In genomic region chr5:133264976-133265375, GRCm38 (mm10) we compare ENCODE assay signal across 14 mouse cellular contexts.
A peak's percentile ranks its signal among the peaks of the same experiment; 100 is the strongest.
DNase-seq lines count a peak whose midpoint lies in the region; ATAC-seq and TF ChIP-seq lines count a peak whose summit lies in the region.
"Had no signal": no experiment of that assay in that cellular context is flagged by ENCODE, and none has a peak within 500 bp of the region (broad histone marks: within the 10 kb centered on the region; RNA-seq: fewer than 3 reads in every experiment).

No protein-coding gene starts in this region.

- no peak overlapping the region for H3K4me2 ChIP-seq in forebrain, embryonic 15.5 days (replicated peaks)
- H3K4me2 ChIP-seq in forebrain, embryonic 13.5 days: no peak overlapping the region
- no peak overlapping the region for H3K4me2 ChIP-seq in midbrain, embryonic 14.5 days (ENCODE audit: low read length)
- H3K4me2 ChIP-seq in midbrain, embryonic 16.5 days (ENCODE audit: low read length): no peak overlapping the region
- H3K4me2 ChIP-seq in stomach, postnatal 0 days (replicated peaks; ENCODE audit: low read depth): no peak overlapping the region
- H3K4me2 ChIP-seq: heart, embryonic 11.5 days; kidney, embryonic 15.5 days; limb, embryonic 12.5 days; liver, embryonic 15.5 days had no signal

- peak; percentile 20 for DNase-seq in midbrain, embryonic 14.5 days
- DNase-seq in cerebellum, postnatal 14 days: peak; percentile 33 to 51
- no peak for DNase-seq in stomach, postnatal 0 days (ENCODE audit: low spot score)
- no peak for DNase-seq in gastrocnemius, adult 18-20 months (ENCODE audit: low spot score)
- DNase-seq: lung, postnatal 10 days; thymus, postnatal 4 days had no signal

- WGBS in forebrain, embryonic 15.5 days: 43% methylated on average over 7 of the region's 7 CpGs
- 59% methylated on average over 7 of the region's 7 CpGs for WGBS in forebrain, embryonic 13.5 days
- 59% methylated on average over 7 of the region's 7 CpGs for WGBS in midbrain, embryonic 14.5 days
- 51% methylated on average over 7 of the region's 7 CpGs for WGBS in midbrain, embryonic 16.5 days
- WGBS in stomach, postnatal 0 days: 57% methylated on average over 7 of the region's 7 CpGs

- no peaks in the 10 kb centered on the region for H3K9me3 ChIP-seq in forebrain, embryonic 15.5 days
- H3K9me3 ChIP-seq in forebrain, embryonic 13.5 days (replicated peaks): no peaks in the 10 kb centered on the region
- H3K9me3 ChIP-seq in midbrain, embryonic 14.5 days (ENCODE audit: control insufficient read depth, low read length): no peaks in the 10 kb centered on the region
- no peaks in the 10 kb centered on the region for H3K9me3 ChIP-seq in midbrain, embryonic 16.5 days (replicated peaks; ENCODE audit: control insufficient read depth, low read length, poor library complexity, severe bottlenecking)
- no peaks in the 10 kb centered on the region for H3K9me3 ChIP-seq in stomach, postnatal 0 days (ENCODE audit: control insufficient read depth, low read length)
- H3K9me3 ChIP-seq: kidney, embryonic 15.5 days; limb, embryonic 12.5 days; liver, embryonic 15.5 days had no signal

- no peaks in the 10 kb centered on the region for H3K36me3 ChIP-seq in forebrain, embryonic 15.5 days
- no peaks in the 10 kb centered on the region for H3K36me3 ChIP-seq in forebrain, embryonic 13.5 days (ENCODE audit: poor library complexity, severe bottlenecking)
- no peaks in the 10 kb centered on the region for H3K36me3 ChIP-seq in midbrain, embryonic 14.5 days (ENCODE audit: control insufficient read depth, insufficient read depth, low read length)
- no peaks in the 10 kb centered on the region for H3K36me3 ChIP-seq in midbrain, embryonic 16.5 days (ENCODE audit: control insufficient read depth, insufficient read depth, low read length)
- H3K36me3 ChIP-seq in stomach, postnatal 0 days (ENCODE audit: control insufficient read depth, insufficient read depth, low read length): no peaks in the 10 kb centered on the region
- H3K36me3 ChIP-seq: kidney, embryonic 15.5 days; limb, embryonic 12.5 days; liver, embryonic 15.5 days had no signal

- no peak for TF ChIP-seq EP300 in stomach, postnatal 0 days (optimal IDR thresholded peaks at IDR 0.05)

- no peaks in the 10 kb centered on the region for H3K27me3 ChIP-seq in forebrain, embryonic 15.5 days
- no peaks in the 10 kb centered on the region for H3K27me3 ChIP-seq in forebrain, embryonic 13.5 days
- H3K27me3 ChIP-seq in midbrain, embryonic 14.5 days (ENCODE audit: control insufficient read depth, insufficient read depth, low read length): no peaks in the 10 kb centered on the region
- H3K27me3 ChIP-seq in midbrain, embryonic 16.5 days (ENCODE audit: control insufficient read depth, insufficient read depth, low read depth, low read length): no peaks in the 10 kb centered on the region
- H3K27me3 ChIP-seq in stomach, postnatal 0 days (ENCODE audit: control insufficient read depth, insufficient read depth, low read length): no peaks in the 10 kb centered on the region
- H3K27me3 ChIP-seq: kidney, embryonic 15.5 days; limb, embryonic 12.5 days; liver, embryonic 15.5 days had no signal

- no peak overlapping the region for H3K4me3 ChIP-seq in forebrain, embryonic 15.5 days
- H3K4me3 ChIP-seq in forebrain, embryonic 13.5 days: no peak overlapping the region
- no peak overlapping the region for H3K4me3 ChIP-seq in midbrain, embryonic 14.5 days (replicated peaks; ENCODE audit: low read depth, low read length)
- H3K4me3 ChIP-seq in midbrain, embryonic 16.5 days (ENCODE audit: low read depth, low read length): no peak overlapping the region
- no peak overlapping the region for H3K4me3 ChIP-seq in stomach, postnatal 0 days (ENCODE audit: low read depth, low read length)
- H3K4me3 ChIP-seq: kidney, embryonic 15.5 days; limb, embryonic 12.5 days; liver, embryonic 15.5 days; myocyte had no signal

- H3K4me1 ChIP-seq in forebrain, embryonic 15.5 days: peaks cover 7% of the 10 kb centered on the region; the same call in 1 of the 2 replicates
- H3K4me1 ChIP-seq in forebrain, embryonic 13.5 days: no peaks in the 10 kb centered on the region
- H3K4me1 ChIP-seq in midbrain, embryonic 14.5 days (ENCODE audit: control insufficient read depth, insufficient read depth, low read length): no peaks in the 10 kb centered on the region
- no peaks in the 10 kb centered on the region for H3K4me1 ChIP-seq in midbrain, embryonic 16.5 days (ENCODE audit: control insufficient read depth, insufficient read depth, low read length)
- H3K4me1 ChIP-seq in stomach, postnatal 0 days (replicated peaks; ENCODE audit: control insufficient read depth, insufficient read depth): no peaks in the 10 kb centered on the region
- H3K4me1 ChIP-seq: kidney, embryonic 15.5 days; limb, embryonic 12.5 days; liver, embryonic 15.5 days had no signal

- H3K9ac ChIP-seq in forebrain, embryonic 15.5 days (replicated peaks): no peak overlapping the region
- H3K9ac ChIP-seq in forebrain, embryonic 13.5 days: no peak overlapping the region
- H3K9ac ChIP-seq in midbrain, embryonic 14.5 days (replicated peaks; ENCODE audit: low read length): no peak overlapping the region
- no peak overlapping the region for H3K9ac ChIP-seq in midbrain, embryonic 16.5 days (ENCODE audit: low read depth, low read length)
- no peak overlapping the region for H3K9ac ChIP-seq in stomach, postnatal 0 days (ENCODE audit: low read length)
- H3K9ac ChIP-seq: kidney, embryonic 15.5 days; limb, embryonic 12.5 days; liver, embryonic 15.5 days had no signal

- ATAC-seq in forebrain, embryonic 15.5 days (replicated peaks): no peak
- no peak for ATAC-seq in forebrain, embryonic 13.5 days
- no peak for ATAC-seq in midbrain, embryonic 14.5 days (ENCODE audit: low FRiP score, low TSS enrichment)
- no peak for ATAC-seq in midbrain, embryonic 16.5 days
- no peak for ATAC-seq in stomach, postnatal 0 days (ENCODE audit: low FRiP score, low TSS enrichment)

- H3K27ac ChIP-seq in forebrain, embryonic 15.5 days (replicated peaks): peak overlapping the region; percentile 47
- H3K27ac ChIP-seq in forebrain, embryonic 13.5 days: no peak overlapping the region
- H3K27ac ChIP-seq in midbrain, embryonic 14.5 days (replicated peaks; ENCODE audit: low read depth, low read length): no peak overlapping the region
- H3K27ac ChIP-seq in midbrain, embryonic 16.5 days (ENCODE audit: low read length): no peak overlapping the region
- H3K27ac ChIP-seq in stomach, postnatal 0 days (replicated peaks): no peak overlapping the region
- H3K27ac ChIP-seq: kidney, embryonic 15.5 days; limb, embryonic 12.5 days; liver, embryonic 15.5 days had no signal

- TF ChIP-seq CTCF in stomach, postnatal 0 days (IDR thresholded peaks at IDR 0.05; ENCODE audit: low read depth): no peak

Comparison
In these comparisons a context has a peak if more than half of its experiments do, and no peak if none do; other contexts are left out.
1. DNase-seq: peak in midbrain, embryonic 14.5 days (single experiment) and cerebellum, postnatal 14 days (2 of 2); none in stomach, postnatal 0 days (single experiment) and gastrocnemius, adult 18-20 months (single experiment).